18 mouse cellular contexts compared by ENCODE assay signal in genomic region chr12:90725107-90725506, GRCm38 (mm10). TPM values are rescaled to one million over a fixed set of nuclear protein-coding genes. Genes with fewer than 3 reads are reported as not detected.
"Had no signal": no experiment of that assay in that cellular context is flagged by ENCODE, and none has a peak within 500 bp of the region (broad histone marks: within the 10 kb centered on the region; RNA-seq: fewer than 3 reads in every experiment).

No protein-coding gene starts in this region.

- H3K27me3 ChIP-seq: liver, embryonic 12.5 days; lung, embryonic 15.5 days; megakaryocyte, embryonic 14.5 days; midbrain, embryonic 15.5 days; neural tube, embryonic 12.5 days had no signal

- H3K4me1 ChIP-seq: limb, embryonic 10.5 days; liver, embryonic 12.5 days; lung, embryonic 15.5 days; midbrain, embryonic 15.5 days; neural tube, embryonic 12.5 days had no signal

- H3K27ac ChIP-seq: left cerebral cortex, adult 2 months; limb, embryonic 10.5 days; liver, embryonic 12.5 days; lung, embryonic 15.5 days; macrophage; midbrain, embryonic 15.5 days; neural tube, embryonic 12.5 days had no signal

- H3K4me2 ChIP-seq: liver, embryonic 12.5 days; lung, embryonic 15.5 days; midbrain, embryonic 11.5 days; midbrain, embryonic 15.5 days; neural tube, embryonic 12.5 days had no signal

- H3K36me3 ChIP-seq: limb, embryonic 10.5 days; liver, embryonic 12.5 days; lung, embryonic 15.5 days; midbrain, embryonic 15.5 days; neural tube, embryonic 12.5 days had no signal

- H3K4me3 ChIP-seq: left cerebral cortex, adult 2 months; limb, embryonic 10.5 days; liver, embryonic 12.5 days; lung, embryonic 15.5 days; megakaryocyte, embryonic 14.5 days; midbrain, embryonic 15.5 days; neural tube, embryonic 12.5 days had no signal

- ATAC-seq: intestine, postnatal 0 days; liver, embryonic 12.5 days; midbrain, embryonic 15.5 days had no signal

- DNase-seq: kidney, postnatal 14 days; lung, postnatal 14 days; right cerebral cortex, postnatal 14 days; thymus, adult 18-20 months; thymus, postnatal 14 days had no signal

- H3K9ac ChIP-seq: liver, embryonic 12.5 days; lung, embryonic 15.5 days; midbrain, embryonic 15.5 days; neural tube, embryonic 12.5 days had no signal

- H3K9me3 ChIP-seq: limb, embryonic 10.5 days; liver, embryonic 12.5 days; lung, embryonic 15.5 days; midbrain, embryonic 15.5 days; neural tube, embryonic 12.5 days had no signal

RNA-seq across cellular contexts. Expression of gene Dio2, which starts 13.1 kb away (rescaled TPM):
- total RNA-seq: monocyte, adult 5-6 weeks; neutrophil, adult 5-6 weeks had no signal
- polyA plus RNA-seq: limb, embryonic 10.5 days; spleen, adult 2 months had no signal
